Mouse (Mus musculus) stomach, embryonic 16.5 days (tissue): ENCODE data around the gene Spns3. TPM values are rescaled to one million over a fixed set of nuclear protein-coding genes. Genes with fewer than 3 reads are reported as not detected.

Experiments used
- ATAC-seq: fragments of 200-750 bp; cut with Nextera tagmentation; 2 replicates; pipeline ENCODE4 v1.8.0; 2017; ENCODE audit warnings: moderate number of reproducible peaks, moderate TSS enrichment; ENCODE audit not compliant: insufficient read depth, low FRiP score
- H3K27ac ChIP-seq: fragments of 300-500 bp; sonication (generic); 2 replicates; pipeline ENCODE4 v1.5.1; 2014; ENCODE audit warnings: low read length
- H3K27me3 ChIP-seq: fragments of 300-500 bp; sonication (generic); 2 replicates; pipeline ENCODE4 v1.6.1; 2014; ENCODE audit warnings: low read length, control low read depth, mixed read lengths; ENCODE audit not compliant: control insufficient read depth, insufficient read depth
- H3K36me3 ChIP-seq: fragments of 300-500 bp; sonication (generic); 2 replicates; pipeline ENCODE4 v1.6.1; 2014; ENCODE audit warnings: low read length; ENCODE audit not compliant: control insufficient read depth, insufficient read depth
- H3K4me1 ChIP-seq: fragments of 300-500 bp; sonication (generic); 2 replicates; pipeline ENCODE4 v1.6.1; 2014; ENCODE audit warnings: low read length, control low read depth, mixed read lengths; ENCODE audit not compliant: control insufficient read depth, insufficient read depth
- H3K4me2 ChIP-seq: fragments of 300-500 bp; sonication (generic); 2 replicates; pipeline ENCODE4 v1.6.1; 2014; ENCODE audit warnings: low read depth, low read length, mixed read lengths
- H3K4me3 ChIP-seq: fragments of 300-500 bp; sonication (generic); replicated peaks from 2 replicates; pipeline ENCODE4 v1.5.1; 2014; ENCODE audit warnings: mild to moderate bottlenecking, low read length
- H3K9ac ChIP-seq: fragments of 300-500 bp; sonication (generic); 2 replicates; pipeline ENCODE4 v1.6.1; 2014; ENCODE audit warnings: low read length
- H3K9me3 ChIP-seq: fragments of 300-500 bp; sonication (generic); replicated peaks from 2 replicates; pipeline ENCODE4 v1.6.1; 2016; ENCODE audit warnings: low read length, control low read depth; ENCODE audit not compliant: control insufficient read depth
- WGBS: fragments of 180-500 bp; shearing (Covaris S2); extraction: QIAGEN DNeasy Blood & Tissue Kit; methylation state at CpG from one replicate; pipeline ENCODE4 v1.1.7; 2014; 5-methylcytosine and 5-hydroxymethylcytosine counted together
- polyA plus RNA-seq: library from polyadenylated mRNA; unstranded; fragments of >200 nt; fragmentation: Nextera tagmentation; extraction: Ambion mirVana; gene quantifications from 2 replicates; pipeline ENCODE4 v1.2.1, GENCODE M21; 2015

The Spns3 gene
- polyA plus RNA-seq, 1 experiment from 2014 or later: 1.3 TPM

- no peaks in the 10 kb centered on the region for H3K4me1 ChIP-seq
- WGBS: 89% methylated on average over 5 of the region's 5 CpGs
- no peak overlapping the region for H3K27ac ChIP-seq
- H3K4me2 ChIP-seq: no peak overlapping the region
- ATAC-seq: no peak
- no peak overlapping the region for H3K4me3 ChIP-seq
- H3K9ac ChIP-seq: no peak overlapping the region
- H3K36me3 ChIP-seq: no peaks in the 10 kb centered on the region
- H3K9me3 ChIP-seq: no peaks in the 10 kb centered on the region
- no peaks in the 10 kb centered on the region for H3K27me3 ChIP-seq
These were observed 41.7 kb downstream of the Spns3 start for GRCm38 (mm10) chr11:72508651-72509050.

DNA sequence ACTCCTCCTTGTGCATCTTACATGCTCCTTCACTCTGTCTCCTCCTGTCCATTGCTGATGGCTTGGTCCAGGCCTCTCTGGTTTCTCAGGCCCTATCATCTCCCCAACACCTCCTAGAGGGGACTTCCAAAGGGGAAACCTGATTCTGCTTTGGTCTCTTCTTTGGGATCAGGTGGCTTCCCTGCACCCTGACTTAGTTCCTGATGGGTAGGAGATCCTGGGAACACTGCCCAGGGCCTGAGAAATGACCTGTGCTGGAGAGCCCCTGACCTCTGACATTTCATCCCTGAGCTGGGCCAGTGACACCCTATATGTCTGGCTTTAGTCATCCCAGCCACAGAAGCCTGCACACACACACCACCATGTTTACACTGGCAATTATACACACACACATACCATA lies 42.7 kb downstream of the Spns3 start:
- Histone ChIP-seq H3K27me3 (no peaks in the 10 kb centered on the region), H3K36me3 (no peaks in the 10 kb centered on the region), H3K4me1 (no peaks in the 10 kb centered on the region), H3K4me2 (no peak overlapping the region), H3K4me3 (no peak overlapping the region), H3K27ac (no peak overlapping the region), H3K9ac (no peak overlapping the region), H3K9me3 (no peaks in the 10 kb centered on the region)
- no peak for ATAC-seq

GRCm38 (mm10) chr11:72504016-72504797 lies 46.1 kb downstream of the Spns3 start:
- Histone ChIP-seq H3K36me3 (no peaks in the 10 kb centered on the region), H3K9me3 (no peaks in the 10 kb centered on the region), H3K27ac (no peak overlapping the region), H3K27me3 (no peaks in the 10 kb centered on the region), H3K4me2 (no peak overlapping the region), H3K9ac (no peak overlapping the region), H3K4me3 (no peak overlapping the region), H3K4me1 (no peaks in the 10 kb centered on the region)
- WGBS: 52% methylated on average over 10 of the region's 10 CpGs
- ATAC-seq: 0 out of 2 replicates have a peak, but pooled peaks have one; percentile 35

DNA sequence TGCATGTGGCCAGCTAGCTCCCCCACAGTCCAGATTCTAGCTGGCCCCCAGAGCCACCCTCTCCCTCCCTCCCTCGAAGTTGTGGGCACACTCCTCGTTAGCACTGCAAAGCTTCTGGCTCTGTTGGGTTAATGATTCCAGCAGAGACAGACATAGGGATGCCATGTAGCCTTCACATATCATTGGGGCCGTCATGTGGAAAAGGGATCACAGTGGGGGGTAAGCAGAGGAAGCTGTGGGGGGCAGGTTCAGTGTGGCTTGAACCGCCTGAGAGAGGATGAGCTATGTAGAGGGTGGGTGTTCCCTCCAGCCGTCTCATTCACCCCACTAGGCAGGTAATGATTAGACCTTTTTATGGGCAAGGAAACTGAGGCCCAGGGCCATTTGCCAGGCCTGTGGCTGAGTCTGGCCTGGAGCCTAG lies 46.8 kb downstream of the Spns3 start:
- WGBS: 57% methylated on average over 5 of the region's 5 CpGs
- Histone ChIP-seq H3K9me3 (no peaks in the 10 kb centered on the region), H3K4me2 (no peak overlapping the region)

DNA sequence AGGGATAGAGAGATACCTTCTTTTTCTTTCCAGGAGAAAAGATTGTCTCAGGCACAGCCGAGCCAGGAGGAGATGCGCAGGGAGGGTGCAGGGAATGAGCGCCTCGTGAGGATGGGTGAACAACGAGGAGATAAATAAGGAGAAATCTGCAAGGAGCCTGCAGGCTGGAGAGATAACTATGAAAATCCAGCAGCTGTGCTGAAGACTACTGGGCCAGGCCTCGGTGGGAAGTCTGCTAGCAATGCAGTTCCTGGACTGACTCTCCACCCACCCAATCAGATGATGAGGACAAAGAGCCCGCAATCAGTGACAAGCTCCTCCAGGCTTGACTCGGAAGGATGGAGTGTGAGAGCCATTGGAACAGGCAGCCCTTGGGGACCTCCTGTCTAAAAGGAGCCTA lies 48.1 kb downstream of the Spns3 start:
- no peak for ATAC-seq
- Histone ChIP-seq H3K27me3 (no peaks in the 10 kb centered on the region), H3K4me2 (no peak overlapping the region), H3K36me3 (no peaks in the 10 kb centered on the region), H3K4me3 (no peak overlapping the region), H3K9me3 (no peaks in the 10 kb centered on the region), H3K4me1 (no peaks in the 10 kb centered on the region), H3K27ac (peak overlapping the region; percentile 9; the same call in 1 of the 2 replicates), H3K9ac (no peak overlapping the region)
- WGBS: 40% methylated on average over 8 of the region's 8 CpGs

More for the DNA sequence above, 46.8 kb downstream of the Spns3 start:
- H3K4me3 ChIP-seq: no peak overlapping the region
- H3K27me3 ChIP-seq: no peaks in the 10 kb centered on the region
- H3K4me1 ChIP-seq: no peaks in the 10 kb centered on the region
- H3K9ac ChIP-seq: no peak overlapping the region
- H3K27ac ChIP-seq: no peak overlapping the region
- ATAC-seq: no peak
- H3K36me3 ChIP-seq: no peaks in the 10 kb centered on the region

DNA sequence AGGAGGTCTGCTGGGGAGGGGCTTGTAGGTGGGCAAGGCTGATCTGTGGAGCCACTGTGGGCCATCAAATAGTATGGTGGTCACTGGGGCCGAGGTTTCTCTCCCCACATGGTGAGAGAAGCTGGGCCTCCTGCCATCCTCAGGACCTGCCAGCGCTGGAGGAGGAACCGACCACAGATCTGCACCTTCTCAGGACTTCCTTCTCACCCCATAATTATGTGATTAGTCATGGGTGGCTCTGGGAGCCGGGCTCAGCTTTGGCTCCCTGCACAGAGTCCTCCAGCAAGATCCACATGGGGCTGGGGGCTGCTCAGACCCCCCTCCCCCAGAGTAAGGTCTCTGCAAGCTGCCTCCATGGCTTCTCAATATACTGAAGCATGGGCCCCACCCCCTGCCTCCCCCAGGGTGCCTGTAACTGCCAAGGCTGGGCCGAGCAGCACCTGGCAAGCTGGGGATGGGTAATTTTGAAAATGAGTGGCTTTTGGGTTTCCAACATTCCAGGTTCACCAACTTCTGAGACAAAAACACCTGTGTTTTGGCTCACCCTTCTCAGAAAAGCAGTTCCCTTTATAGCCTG lies 48.8 kb downstream of the Spns3 start:
- H3K9ac ChIP-seq: no peak overlapping the region
- no peak overlapping the region for H3K4me2 ChIP-seq
- ATAC-seq: no peak
- peak overlapping the region; percentile 9; the same call in 1 of the 2 replicates for H3K27ac ChIP-seq
- no peaks in the 10 kb centered on the region for H3K27me3 ChIP-seq
- no peaks in the 10 kb centered on the region for H3K9me3 ChIP-seq
- WGBS: 31% methylated on average over 5 of the region's 5 CpGs
- H3K4me3 ChIP-seq: no peak overlapping the region
- no peaks in the 10 kb centered on the region for H3K36me3 ChIP-seq
- no peaks in the 10 kb centered on the region for H3K4me1 ChIP-seq

DNA sequence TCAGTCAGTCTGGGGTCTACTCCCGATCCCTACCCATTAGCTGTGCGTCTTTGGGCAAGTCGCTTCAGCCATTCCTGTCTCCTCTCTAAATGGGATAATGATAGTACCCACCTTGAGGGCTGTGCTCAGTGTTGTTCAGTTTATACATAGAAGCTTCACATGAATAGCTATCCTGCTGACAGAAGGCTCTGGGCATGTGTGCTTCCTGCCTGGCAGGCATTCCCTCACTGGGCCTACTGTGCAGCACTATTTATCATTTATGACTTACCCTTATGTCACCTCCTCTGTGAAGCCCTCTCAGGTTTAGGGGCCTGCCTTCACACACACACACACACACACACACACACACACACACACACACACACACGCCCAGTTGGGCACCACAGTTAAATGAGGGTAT lies 50.2 kb downstream of the Spns3 start:
- Histone ChIP-seq H3K4me1 (0 out of 2 replicates have a peak, but pooled peaks cover 5% of the 10 kb centered on the region), H3K4me2 (no peak overlapping the region), H3K36me3 (no peaks in the 10 kb centered on the region), H3K27me3 (no peaks in the 10 kb centered on the region), H3K9me3 (no peaks in the 10 kb centered on the region), H3K27ac (no peak overlapping the region), H3K4me3 (no peak overlapping the region), H3K9ac (no peak overlapping the region)
- WGBS: 85% methylated on average over 4 of the region's 4 CpGs
- ATAC-seq: no peak

DNA sequence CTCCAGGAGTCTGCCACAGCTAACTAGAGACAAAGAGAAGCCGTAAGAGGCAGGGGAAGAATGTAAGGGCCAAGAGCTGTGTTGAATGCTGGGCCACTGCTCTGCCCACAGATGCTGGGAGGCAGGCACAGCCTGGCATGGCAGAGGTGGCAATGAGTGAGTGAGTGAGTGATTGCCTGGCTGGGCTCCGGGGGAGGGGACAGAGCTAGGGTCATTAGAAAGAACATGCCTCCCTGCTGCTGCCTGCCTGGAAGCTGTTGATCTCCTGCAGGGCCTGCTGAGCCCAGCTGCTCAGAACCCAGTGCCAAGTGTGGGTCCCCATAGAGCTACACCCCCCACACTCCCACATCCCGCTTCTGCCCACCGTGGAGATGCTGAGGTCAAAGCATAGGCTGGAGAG lies 52.9 kb downstream of the Spns3 start:
- H3K4me1 ChIP-seq: 0 out of 2 replicates have a peak, but pooled peaks cover 5% of the 10 kb centered on the region
- 24% methylated on average over 4 of the region's 4 CpGs for WGBS
- H3K4me2 ChIP-seq: no peak overlapping the region
- no peaks in the 10 kb centered on the region for H3K36me3 ChIP-seq
- H3K4me3 ChIP-seq: no peak overlapping the region
- H3K27ac ChIP-seq: no peak overlapping the region
- no peak overlapping the region for H3K9ac ChIP-seq
- H3K27me3 ChIP-seq: no peaks in the 10 kb centered on the region
- H3K9me3 ChIP-seq: no peaks in the 10 kb centered on the region
- no peak for ATAC-seq

GRCm38 (mm10) chr11:72496775-72497174 lies 53.5 kb downstream of the Spns3 start:
- H3K27me3 ChIP-seq: no peaks in the 10 kb centered on the region
- no peaks in the 10 kb centered on the region for H3K9me3 ChIP-seq
- no peak for ATAC-seq
- no peak overlapping the region for H3K4me2 ChIP-seq
- no peak overlapping the region for H3K4me3 ChIP-seq
- no peak overlapping the region for H3K27ac ChIP-seq
- H3K9ac ChIP-seq: no peak overlapping the region
- H3K4me1 ChIP-seq: 0 out of 2 replicates have a peak, but pooled peaks cover 5% of the 10 kb centered on the region
- no peaks in the 10 kb centered on the region for H3K36me3 ChIP-seq
- 65% methylated on average over 1 of the region's 1 CpGs for WGBS
